In the genomic region with DNA sequence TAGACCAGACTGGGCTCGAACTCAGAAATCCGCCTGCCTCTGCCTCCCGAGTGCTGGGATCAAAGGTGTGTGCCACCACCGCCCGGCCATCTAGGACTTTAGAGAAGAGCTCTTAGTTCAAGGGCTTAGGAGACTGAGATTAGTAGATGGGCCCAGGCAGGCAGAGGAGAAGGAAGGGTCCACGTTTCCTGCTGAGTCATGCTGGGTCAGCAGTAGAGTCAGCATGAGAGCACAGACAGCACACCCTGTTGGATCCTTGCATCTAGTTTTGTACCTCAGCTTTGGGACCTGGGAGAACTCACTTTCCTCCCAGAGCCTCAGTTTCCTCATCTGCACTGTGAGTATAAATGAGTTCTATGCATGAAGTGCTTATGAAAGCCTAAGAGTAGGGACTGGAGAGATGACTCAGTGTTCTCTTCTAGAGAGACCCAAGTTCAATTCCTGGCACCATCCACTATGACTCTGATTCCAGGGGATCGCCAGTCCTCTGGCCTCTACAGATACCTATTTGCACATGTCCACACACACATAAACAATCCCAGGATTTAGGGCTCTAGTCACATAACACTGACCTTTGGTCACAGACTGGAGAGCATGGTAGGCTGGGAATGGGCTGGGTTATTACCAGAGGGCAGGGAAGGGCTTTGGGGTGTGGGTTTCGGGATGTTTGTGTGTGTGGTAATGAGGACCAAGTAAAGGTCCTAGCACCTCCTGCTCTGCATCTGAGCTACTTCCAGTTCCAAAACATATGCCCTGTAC, we compare ENCODE assay signal across 14 mouse cellular contexts. TPM values are rescaled to one million over a fixed set of nuclear protein-coding genes. Genes with fewer than 3 reads are reported as not detected.
DNase-seq lines count a peak whose midpoint lies in the region; ATAC-seq and TF ChIP-seq lines count a peak whose summit lies in the region.
"Had no signal": no experiment of that assay in that cellular context is flagged by ENCODE, and none has a peak within 500 bp of the region (broad histone marks: within the 10 kb centered on the region; RNA-seq: fewer than 3 reads in every experiment).

No protein-coding gene starts in this region.

- no peak overlapping the region for H3K4me2 ChIP-seq in intestine, postnatal 0 days (replicated peaks; ENCODE audit: low read depth)
- H3K4me2 ChIP-seq: limb, embryonic 12.5 days had no signal

- H3K27ac ChIP-seq in intestine, postnatal 0 days (ENCODE audit: low read depth, low read length), result no peak overlapping the region
- H3K27ac ChIP-seq: hindbrain, postnatal 0 days; limb, embryonic 12.5 days had no signal

- ATAC-seq in intestine, postnatal 0 days, result peak; percentile 34; the same call in 1 of the 2 replicates
- ATAC-seq: forebrain, postnatal 0 days; hindbrain, postnatal 0 days had no signal

- TF ChIP-seq CTCF in intestine, postnatal 0 days (IDR thresholded peaks at IDR 0.05; ENCODE audit: low read depth), result no peak

- WGBS in intestine, postnatal 0 days, result 73% methylated on average over 8 of the region's 8 CpGs

- H3K9ac ChIP-seq in intestine, postnatal 0 days (ENCODE audit: low read depth, low read length), result no peak overlapping the region
- H3K9ac ChIP-seq: forebrain, postnatal 0 days; limb, embryonic 12.5 days had no signal

- peaks cover 59% of the 10 kb centered on the region for H3K36me3 ChIP-seq in intestine, postnatal 0 days (ENCODE audit: control insufficient read depth, insufficient read depth)

- no peaks in the 10 kb centered on the region for H3K9me3 ChIP-seq in intestine, postnatal 0 days (ENCODE audit: control insufficient read depth)
- H3K9me3 ChIP-seq: limb, embryonic 12.5 days had no signal

- H3K27me3 ChIP-seq in intestine, postnatal 0 days (replicated peaks; ENCODE audit: control insufficient read depth, insufficient read depth, low read length), result no peaks in the 10 kb centered on the region
- H3K27me3 ChIP-seq: limb, embryonic 12.5 days had no signal

- no peak overlapping the region for H3K4me3 ChIP-seq in intestine, postnatal 0 days (ENCODE audit: low read depth, low read length)
- H3K4me3 ChIP-seq: limb, embryonic 12.5 days had no signal

- peak; percentile 52 for DNase-seq in spleen, adult 12 weeks (ENCODE audit: low spot score)
- DNase-seq in spleen, postnatal 14 days (ENCODE audit: low spot score in 2 of 2), result no peak
- DNase-seq in R1 (ENCODE audit: low read depth, low spot score), result peak; percentile 81
- DNase-seq in yolk sac, embryonic 10.5 days (ENCODE audit: low spot score), result peak; percentile 65
- DNase-seq in right cerebral cortex, adult 18-20 months, result no peak
- no peak for DNase-seq in layer of hippocampus, adult 8-10 months (ENCODE audit: low spot score in 2 of 2)
- DNase-seq: embryo, embryonic 11 days; forebrain, postnatal 0 days; heart, adult 11 months; layer of hippocampus, adult 9-11 months; thymus, adult 2 months had no signal

- H3K4me1 ChIP-seq in intestine, postnatal 0 days (replicated peaks; ENCODE audit: control insufficient read depth, insufficient read depth, low read length), result no peaks in the 10 kb centered on the region; the same call in 1 of the 2 replicates
- H3K4me1 ChIP-seq: limb, embryonic 12.5 days had no signal

RNA-seq across cellular contexts. Expression of a gene that starts 19.9 kb away (rescaled TPM):
- polyA plus RNA-seq in intestine, postnatal 0 days (2015; fragmentation: Nextera tagmentation; extraction: Ambion mirVana), result 192 and 209 TPM in 2 replicates
- 100 to 1,000 TPM; 456 to 502 (median 473) TPM for total RNA-seq in layer of hippocampus, adult 8-10 months (2022)

RNA-seq across cellular contexts. Expression of a gene that starts 20.3 kb away (rescaled TPM):
- polyA plus RNA-seq in intestine, postnatal 0 days (2015; fragmentation: Nextera tagmentation; extraction: Ambion mirVana), result 75.9 and 79.2 TPM in 2 replicates
- total RNA-seq in layer of hippocampus, adult 8-10 months (2022), result 10 to 100 TPM; 35.7 to 44.3 (median 36.7) TPM

RNA-seq across cellular contexts. Expression of a gene that starts 33.4 kb away (rescaled TPM):
- 19.8 and 22.1 TPM in 2 replicates for polyA plus RNA-seq in intestine, postnatal 0 days (2015; fragmentation: Nextera tagmentation; extraction: Ambion mirVana)
- 10 to 100 TPM; 24.8 to 39.6 (median 30.6) TPM for total RNA-seq in layer of hippocampus, adult 8-10 months (2022)

RNA-seq across cellular contexts. Expression of a gene that starts 34.0 kb away (rescaled TPM):
- 114 and 123 TPM in 2 replicates for polyA plus RNA-seq in intestine, postnatal 0 days (2015; fragmentation: Nextera tagmentation; extraction: Ambion mirVana)
- 10 to 100 TPM; 39.5 to 50.1 (median 47.8) TPM for total RNA-seq in layer of hippocampus, adult 8-10 months (2022)

RNA-seq across cellular contexts. Expression of a gene that starts 44.6 kb away (rescaled TPM):
- 4.4 and 4.9 TPM in 2 replicates for polyA plus RNA-seq in intestine, postnatal 0 days (2015; fragmentation: Nextera tagmentation; extraction: Ambion mirVana)
- total RNA-seq in layer of hippocampus, adult 8-10 months (2022), result 10 to 100 TPM; 63.2 to 67.4 (median 65.9) TPM

Comparison
In these comparisons a context has a peak if more than half of its experiments do, and no peak if none do; other contexts are left out.
1. DNase-seq: peak in spleen, adult 12 weeks (single experiment), R1 (single experiment) and yolk sac, embryonic 10.5 days (single experiment); none in spleen, postnatal 14 days (0 of 2), right cerebral cortex, adult 18-20 months (single experiment) and layer of hippocampus, adult 8-10 months (0 of 2).